Mouse (Mus musculus) kidney, embryonic 14.5 days (tissue): ENCODE measurements around the gene Kif13a. TPM values are rescaled to one million over a fixed set of nuclear protein-coding genes. Genes with fewer than 3 reads are reported as not detected.

Experiments
- ATAC-seq: fragments of 200-750 bp; cut with Nextera tagmentation; 2 replicates; pipeline ENCODE4 v1.8.0; 2017; ENCODE audit warnings: moderate number of reproducible peaks, mild to moderate bottlenecking, moderate TSS enrichment, moderate library complexity; ENCODE audit not compliant: low FRiP score, low TSS enrichment
- H3K27ac ChIP-seq: fragments of 300-500 bp; sonication (generic); 2 replicates; pipeline ENCODE4 v1.5.1; 2014; ENCODE audit warnings: low read depth, mild to moderate bottlenecking, low read length, moderate library complexity, mixed read lengths
- H3K27me3 ChIP-seq: fragments of 300-500 bp; sonication (generic); 2 replicates; pipeline ENCODE4 v1.6.1; 2014; ENCODE audit warnings: mild to moderate bottlenecking, low read length; ENCODE audit not compliant: control insufficient read depth, insufficient read depth
- H3K36me3 ChIP-seq: fragments of 300-500 bp; sonication (generic); 2 replicates; pipeline ENCODE4 v1.6.1; 2014; ENCODE audit warnings: low read length, mixed read lengths; ENCODE audit not compliant: control insufficient read depth, insufficient read depth
- H3K4me1 ChIP-seq: fragments of 300-500 bp; sonication (generic); 2 replicates; pipeline ENCODE4 v1.6.1; 2014; ENCODE audit warnings: low read length, mixed read lengths; ENCODE audit not compliant: control insufficient read depth, insufficient read depth
- H3K4me2 ChIP-seq: fragments of 300-500 bp; sonication (generic); replicated peaks from 2 replicates; pipeline ENCODE4 v1.6.1; 2014; ENCODE audit warnings: low read depth, mild to moderate bottlenecking, low read length
- H3K4me3 ChIP-seq: fragments of 300-500 bp; sonication (generic); 2 replicates; pipeline ENCODE4 v1.5.1; 2014; ENCODE audit warnings: mild to moderate bottlenecking, low read length
- H3K9ac ChIP-seq: fragments of 300-500 bp; sonication (generic); 2 replicates; pipeline ENCODE4 v1.6.1; 2014; ENCODE audit warnings: low read depth, mild to moderate bottlenecking, low read length, moderate library complexity
- H3K9me3 ChIP-seq: fragments of 300-500 bp; sonication (generic); 2 replicates; pipeline ENCODE4 v1.6.1; 2016; ENCODE audit warnings: low read length; ENCODE audit not compliant: control insufficient read depth
- WGBS: fragments of 180-500 bp; shearing (Covaris S2); extraction: QIAGEN DNeasy Blood & Tissue Kit; methylation state at CpG from one replicate; pipeline ENCODE4 v1.1.7; 2014; 5-methylcytosine and 5-hydroxymethylcytosine counted together
- polyA plus RNA-seq: library from polyadenylated mRNA; unstranded; fragments of >200 nt; fragmentation: Nextera tagmentation; extraction: Ambion mirVana; gene quantifications from 2 replicates; pipeline ENCODE4 v1.2.1, GENCODE M21; 2014

The Kif13a gene
- polyA plus RNA-seq, 1 experiment from 2014 or later: 18.2 TPM

DNA sequence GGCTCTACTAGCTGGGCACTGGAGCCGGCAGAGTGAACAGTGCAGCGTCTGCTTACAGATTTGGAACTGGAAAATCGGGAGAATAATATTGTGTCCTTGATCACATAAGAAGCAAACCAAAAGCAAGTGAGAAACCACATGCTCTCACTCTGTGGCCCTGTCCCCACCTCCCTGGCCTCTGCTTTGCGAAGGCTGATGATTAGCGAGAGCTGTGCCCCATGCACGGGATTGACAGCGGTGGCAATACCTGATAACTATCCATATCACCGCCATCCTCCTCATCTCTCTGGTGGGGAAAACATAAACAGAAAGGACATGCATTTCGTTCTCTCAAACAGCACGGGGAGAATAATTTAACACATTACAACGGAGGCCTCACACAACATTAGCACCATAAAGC is 149.3 kb downstream of the Kif13a start:
- Histone ChIP-seq H3K36me3 (peaks cover 20% of the 10 kb centered on the region; the same call in 1 of the 2 replicates), H3K27me3 (no peaks in the 10 kb centered on the region), H3K9me3 (no peaks in the 10 kb centered on the region), H3K4me2 (no peak overlapping the region), H3K9ac (no peak overlapping the region), H3K4me1 (no peaks in the 10 kb centered on the region), H3K27ac (no peak overlapping the region), H3K4me3 (no peak overlapping the region)
- WGBS: 75% methylated on average over 11 of the region's 11 CpGs
- no peak for ATAC-seq

DNA sequence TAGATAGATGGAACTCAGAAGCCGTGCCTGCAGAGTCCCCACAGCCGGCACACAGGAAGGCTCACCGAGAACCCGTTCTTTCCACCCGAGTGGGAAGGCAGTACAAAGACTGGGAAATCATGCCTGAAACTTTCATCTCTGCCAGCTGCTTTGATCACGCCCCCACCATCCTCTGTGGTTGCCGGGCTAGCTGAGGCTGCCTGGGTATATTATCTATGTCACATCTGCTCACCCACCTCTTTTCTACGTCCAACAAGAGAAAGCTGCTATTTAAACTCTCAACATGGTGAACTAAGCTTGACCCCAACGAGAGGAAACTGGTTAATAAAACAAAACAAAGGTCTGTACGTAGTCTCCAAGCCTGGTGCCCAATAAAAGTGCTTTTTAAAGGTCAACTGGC is 149.8 kb downstream of the Kif13a start:
- no peak overlapping the region for H3K9ac ChIP-seq
- H3K36me3 ChIP-seq: peaks cover 16% of the 10 kb centered on the region; the same call in 1 of the 2 replicates
- WGBS: 40% methylated on average over 10 of the region's 10 CpGs
- H3K9me3 ChIP-seq: no peaks in the 10 kb centered on the region
- no peaks in the 10 kb centered on the region for H3K4me1 ChIP-seq
- no peak overlapping the region for H3K4me3 ChIP-seq
- no peaks in the 10 kb centered on the region for H3K27me3 ChIP-seq
- no peak for ATAC-seq
- no peak overlapping the region for H3K27ac ChIP-seq
- no peak overlapping the region for H3K4me2 ChIP-seq

DNA sequence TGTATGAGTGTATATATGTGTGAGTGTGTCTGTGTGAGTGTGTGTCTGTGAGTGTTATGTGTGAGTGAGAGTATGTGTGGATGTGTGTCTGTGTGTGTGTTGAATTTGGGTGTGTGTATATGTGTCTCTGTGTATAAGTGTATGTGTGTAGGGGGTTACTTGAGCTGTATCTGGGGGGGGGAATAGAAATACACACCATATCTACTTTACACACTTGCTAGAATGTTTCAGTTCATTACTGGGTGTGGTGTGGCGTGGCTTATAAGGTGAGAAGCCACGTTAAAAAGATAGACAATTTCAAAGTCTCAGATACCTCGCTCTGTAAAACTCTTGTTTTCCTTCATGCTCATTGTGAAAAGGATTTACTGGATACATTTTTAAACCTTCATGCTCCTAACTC is 152.2 kb downstream of the Kif13a start:
- H3K36me3 ChIP-seq: peaks cover 14% of the 10 kb centered on the region
- ATAC-seq: no peak
- H3K9ac ChIP-seq: no peak overlapping the region
- H3K9me3 ChIP-seq: no peaks in the 10 kb centered on the region
- no peak overlapping the region for H3K4me3 ChIP-seq
- WGBS: 86% methylated on average over 3 of the region's 3 CpGs
- no peaks in the 10 kb centered on the region for H3K4me1 ChIP-seq
- H3K4me2 ChIP-seq: no peak overlapping the region
- no peak overlapping the region for H3K27ac ChIP-seq
- H3K27me3 ChIP-seq: no peaks in the 10 kb centered on the region

DNA sequence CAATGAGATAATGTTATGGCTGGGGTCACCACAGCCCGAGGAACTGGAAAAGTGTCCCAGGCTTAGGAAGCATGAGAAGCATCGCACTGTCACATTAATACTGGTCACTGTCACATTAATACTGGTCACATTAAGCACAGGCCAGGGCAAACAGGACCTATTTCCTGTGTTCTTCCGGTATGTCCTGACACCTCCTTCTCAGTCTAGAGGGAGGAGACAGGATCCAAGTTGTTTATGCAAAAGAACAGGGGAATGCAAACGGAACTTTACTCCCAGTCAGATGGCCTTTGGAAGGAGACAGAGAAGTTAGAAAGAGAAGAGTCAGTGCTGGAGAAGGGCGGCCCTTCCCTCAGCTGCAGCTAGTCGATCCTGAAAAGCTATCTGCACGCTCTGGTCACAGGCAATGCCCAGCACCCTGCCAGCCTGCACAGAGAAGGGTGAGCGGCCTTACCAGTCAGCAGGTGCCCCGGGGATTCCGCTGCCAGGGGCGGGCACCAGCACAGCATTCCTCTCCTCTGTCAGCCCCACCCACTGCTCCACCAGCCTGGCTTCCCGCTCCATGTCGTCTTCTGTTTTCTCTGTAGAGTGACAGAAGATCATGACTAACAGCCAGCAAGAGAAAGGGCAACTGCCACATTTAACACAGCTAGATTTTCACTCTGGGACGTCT is 152.9 kb downstream of the Kif13a start:
- 66% methylated on average over 14 of the region's 14 CpGs for WGBS
- H3K9me3 ChIP-seq: no peaks in the 10 kb centered on the region
- no peak overlapping the region for H3K4me3 ChIP-seq
- no peak overlapping the region for H3K4me2 ChIP-seq
- H3K9ac ChIP-seq: no peak overlapping the region
- no peak overlapping the region for H3K27ac ChIP-seq
- H3K4me1 ChIP-seq: no peaks in the 10 kb centered on the region
- no peaks in the 10 kb centered on the region for H3K27me3 ChIP-seq
- ATAC-seq: no peak
- peaks cover 19% of the 10 kb centered on the region for H3K36me3 ChIP-seq

DNA sequence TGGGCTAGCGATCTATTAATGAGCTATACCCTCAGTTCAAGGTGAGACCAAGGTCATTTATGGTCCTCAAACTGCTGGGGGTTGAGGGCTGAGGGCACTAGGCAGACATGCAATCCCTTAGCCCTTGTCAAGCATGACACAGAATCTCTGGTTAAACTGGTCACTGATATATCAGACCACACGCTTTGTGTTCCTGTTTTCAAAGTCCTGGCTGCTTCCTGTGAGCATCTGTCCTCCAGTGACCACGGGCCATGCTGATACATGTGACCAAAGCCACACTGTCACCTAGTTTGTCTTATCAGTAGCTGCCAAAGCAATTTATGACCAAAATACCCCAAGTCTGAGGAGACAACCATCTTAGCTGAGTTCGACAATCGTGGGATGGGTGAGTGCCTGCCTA is 154.7 kb downstream of the Kif13a start:
- WGBS: 89% methylated on average over 5 of the region's 5 CpGs
- peaks cover 28% of the 10 kb centered on the region for H3K36me3 ChIP-seq
- ATAC-seq: no peak

GRCm38 (mm10) chr13:46772581-46772980 is 157.1 kb downstream of the Kif13a start:
- Histone ChIP-seq H3K4me2 (no peak overlapping the region), H3K36me3 (peaks cover 40% of the 10 kb centered on the region)

More for the DNA sequence above, 154.7 kb downstream of the Kif13a start:
- H3K27me3 ChIP-seq: no peaks in the 10 kb centered on the region
- H3K4me2 ChIP-seq: no peak overlapping the region
- H3K9ac ChIP-seq: no peak overlapping the region
- no peaks in the 10 kb centered on the region for H3K4me1 ChIP-seq
- no peak overlapping the region for H3K27ac ChIP-seq
- H3K4me3 ChIP-seq: no peak overlapping the region
- no peaks in the 10 kb centered on the region for H3K9me3 ChIP-seq

DNA sequence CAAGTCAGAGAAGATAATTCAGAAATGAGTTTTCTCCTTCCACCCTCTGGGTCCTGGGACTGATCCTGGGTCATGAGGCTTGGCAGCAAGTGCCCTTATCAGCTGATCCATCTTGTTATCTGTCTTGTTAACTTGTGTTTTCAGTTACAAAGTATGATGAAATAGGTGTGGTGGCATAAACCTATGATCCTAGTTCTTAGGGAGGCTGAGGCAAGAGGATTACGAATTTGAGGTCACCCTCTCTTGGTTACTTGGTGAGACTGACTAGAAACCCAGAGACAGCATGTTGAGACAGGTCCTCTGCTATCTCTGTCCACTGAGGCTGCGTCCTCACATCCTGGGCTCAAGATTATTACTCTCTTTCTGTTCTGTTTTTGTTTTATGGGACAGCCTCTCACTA is 164.3 kb downstream of the Kif13a start:
- peaks cover 32% of the 10 kb centered on the region; the same call in 1 of the 2 replicates for H3K36me3 ChIP-seq

More at GRCm38 (mm10) chr13:46772581-46772980, 157.1 kb downstream of the Kif13a start:
- H3K27me3 ChIP-seq: no peaks in the 10 kb centered on the region
- H3K9me3 ChIP-seq: no peaks in the 10 kb centered on the region
- ATAC-seq: no peak
- H3K27ac ChIP-seq: no peak overlapping the region
- H3K4me1 ChIP-seq: no peaks in the 10 kb centered on the region
- 98% methylated on average over 13 of the region's 13 CpGs for WGBS
- no peak overlapping the region for H3K4me3 ChIP-seq
- no peak overlapping the region for H3K9ac ChIP-seq

GRCm38 (mm10) chr13:46763210-46763609 is 166.5 kb downstream of the Kif13a start:
- H3K9me3 ChIP-seq: no peaks in the 10 kb centered on the region
- H3K36me3 ChIP-seq: peaks cover 29% of the 10 kb centered on the region; the same call in 1 of the 2 replicates
- H3K4me1 ChIP-seq: no peaks in the 10 kb centered on the region
- no peak overlapping the region for H3K9ac ChIP-seq
- no peak overlapping the region for H3K27ac ChIP-seq
- no peak overlapping the region for H3K4me3 ChIP-seq
- no peaks in the 10 kb centered on the region for H3K27me3 ChIP-seq
- WGBS: 88% methylated on average over 9 of the region's 9 CpGs
- no peak overlapping the region for H3K4me2 ChIP-seq
- no peak for ATAC-seq

More for the DNA sequence above, 164.3 kb downstream of the Kif13a start:
- no peak overlapping the region for H3K4me2 ChIP-seq
- no peak overlapping the region for H3K4me3 ChIP-seq
- no peaks in the 10 kb centered on the region for H3K9me3 ChIP-seq
- H3K9ac ChIP-seq: no peak overlapping the region
- no peaks in the 10 kb centered on the region for H3K27me3 ChIP-seq
- no peaks in the 10 kb centered on the region for H3K4me1 ChIP-seq
- 86% methylated on average over 2 of the region's 2 CpGs for WGBS
- H3K27ac ChIP-seq: no peak overlapping the region
- ATAC-seq: no peak

- Histone ChIP-seq H3K4me3 (no peak overlapping the region), H3K4me1 (no peaks in the 10 kb centered on the region), H3K9me3 (no peaks in the 10 kb centered on the region), H3K27ac (no peak overlapping the region), H3K4me2 (no peak overlapping the region), H3K27me3 (no peaks in the 10 kb centered on the region), H3K9ac (no peak overlapping the region), H3K36me3 (peaks cover 24% of the 10 kb centered on the region; the same call in 1 of the 2 replicates)
- 59% methylated on average over 6 of the region's 6 CpGs for WGBS
- no peak for ATAC-seq
These were observed 168.7 kb downstream of the Kif13a start for GRCm38 (mm10) chr13:46760921-46761320.
